Mouse (Mus musculus) megakaryocyte-erythroid progenitor cell, adult 5-6 weeks (primary cell): ENCODE results near the gene 5730596B20Rik. TPM values are rescaled to one million over a fixed set of nuclear protein-coding genes. Genes with fewer than 3 reads are reported as not detected.

Experiments
- ATAC-seq: replicated peaks from 2 replicates; pipeline ENCODE4 v1.8.0; 2016; ENCODE audit warnings: mild to moderate bottlenecking, inconsistent platforms; ENCODE audit not compliant: severe bottlenecking, poor library complexity, low FRiP score, low TSS enrichment
- total RNA-seq, 2 experiments: library from RNA; stranded (forward) in 1 of 2; stranded (reverse) in 1 of 2; fragments of 200-1000, 215-1000 nt in 1 of 2; fragments of >200 nt in 1 of 2; fragmentation: Nextera tagmentation in 1 of 2; gene quantifications; 2 replicates each; pipeline ENCODE4 v1.2.3; 2014 to 2017

5730596B20Rik gene
- total RNA-seq, 2 experiments from 2014 or later: not detected

DNA sequence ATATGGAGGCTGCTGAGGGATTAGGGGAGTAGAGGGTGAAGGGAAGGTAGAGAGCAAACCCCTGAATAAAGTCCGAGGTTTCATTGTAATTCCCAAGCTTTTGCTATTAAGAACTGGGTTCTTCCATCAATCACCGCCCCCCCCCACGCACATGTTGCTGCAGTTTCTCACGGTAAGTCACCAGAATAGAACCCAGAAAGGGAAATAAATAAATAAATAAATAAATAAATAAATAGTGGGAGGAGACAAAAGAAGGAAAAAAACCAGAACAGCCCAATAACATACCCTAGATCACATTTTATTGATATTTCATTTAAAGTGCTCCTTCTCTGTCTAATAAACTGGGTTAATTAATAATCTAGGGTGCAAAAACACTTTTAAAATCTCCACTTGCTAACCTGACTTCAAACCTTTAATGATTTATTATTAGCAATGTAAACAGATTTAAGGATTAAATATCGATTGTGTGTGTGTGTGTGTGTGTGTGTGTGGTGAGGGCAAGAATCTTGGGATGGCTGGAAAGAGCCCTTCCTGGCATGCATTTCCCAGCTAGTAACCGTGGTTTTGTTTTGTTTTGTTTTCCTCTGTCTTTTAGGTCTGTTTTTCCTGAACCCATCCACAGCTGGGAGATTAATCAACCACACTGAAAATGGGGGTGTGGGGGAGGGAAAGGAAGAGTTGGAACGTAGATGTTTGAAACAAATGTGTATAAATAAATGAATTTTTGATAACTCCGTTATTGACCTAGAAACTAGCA, 15.8 kb upstream of the 5730596B20Rik start:
- ATAC-seq: no peak

DNA sequence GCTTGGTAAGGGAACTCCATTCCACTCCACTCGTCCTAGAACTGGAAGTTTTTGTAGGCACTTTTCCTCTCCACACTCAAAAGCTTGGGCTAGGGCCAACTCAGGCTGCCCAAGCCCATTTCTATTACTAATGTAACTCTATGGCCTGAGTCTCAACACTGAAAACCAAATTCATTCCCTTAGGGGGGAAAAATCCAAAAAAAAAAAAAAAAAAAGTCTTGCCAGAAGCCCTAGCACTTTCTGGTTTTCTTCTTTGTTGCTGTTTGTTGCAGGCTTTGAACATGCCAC, 15.3 kb upstream of the 5730596B20Rik start:
- no peak for ATAC-seq

DNA sequence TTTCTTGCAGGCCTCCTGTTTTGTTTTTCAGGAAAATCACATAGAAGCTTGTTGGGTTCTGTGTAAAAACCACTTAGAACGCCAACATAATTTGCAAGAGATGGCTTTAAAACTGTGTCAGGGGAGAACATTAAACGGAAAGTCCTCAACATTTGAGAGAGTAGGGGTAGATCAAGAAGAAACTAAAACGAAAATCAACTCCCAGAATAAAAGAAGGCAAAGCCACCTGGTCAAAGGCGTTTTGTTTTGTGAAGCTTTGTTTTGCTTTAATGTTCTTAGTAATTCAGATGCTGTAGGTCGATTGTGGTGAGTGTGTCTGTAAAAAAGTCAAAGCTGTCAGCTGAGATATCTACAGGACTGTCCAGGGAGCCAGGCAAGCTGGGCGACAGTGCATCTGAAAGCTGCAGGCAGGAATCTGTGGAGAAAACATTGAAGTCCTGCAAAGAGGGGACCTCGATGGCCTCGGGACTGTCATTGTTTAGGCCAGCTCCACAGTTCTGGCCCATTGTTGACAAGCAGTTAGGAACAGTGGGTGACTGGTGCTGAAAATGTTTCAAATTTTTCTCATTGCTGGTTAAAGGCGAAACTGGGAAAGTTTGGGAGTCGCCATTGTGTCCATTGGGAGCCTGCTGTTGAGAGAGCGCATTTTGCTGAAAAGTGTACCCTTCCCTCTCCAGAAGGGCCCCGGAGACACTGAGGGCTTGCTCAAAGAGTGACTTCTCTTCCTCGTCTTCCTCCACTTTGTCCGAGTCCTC, 14.5 kb upstream of the 5730596B20Rik start:
- ATAC-seq: no peak

DNA sequence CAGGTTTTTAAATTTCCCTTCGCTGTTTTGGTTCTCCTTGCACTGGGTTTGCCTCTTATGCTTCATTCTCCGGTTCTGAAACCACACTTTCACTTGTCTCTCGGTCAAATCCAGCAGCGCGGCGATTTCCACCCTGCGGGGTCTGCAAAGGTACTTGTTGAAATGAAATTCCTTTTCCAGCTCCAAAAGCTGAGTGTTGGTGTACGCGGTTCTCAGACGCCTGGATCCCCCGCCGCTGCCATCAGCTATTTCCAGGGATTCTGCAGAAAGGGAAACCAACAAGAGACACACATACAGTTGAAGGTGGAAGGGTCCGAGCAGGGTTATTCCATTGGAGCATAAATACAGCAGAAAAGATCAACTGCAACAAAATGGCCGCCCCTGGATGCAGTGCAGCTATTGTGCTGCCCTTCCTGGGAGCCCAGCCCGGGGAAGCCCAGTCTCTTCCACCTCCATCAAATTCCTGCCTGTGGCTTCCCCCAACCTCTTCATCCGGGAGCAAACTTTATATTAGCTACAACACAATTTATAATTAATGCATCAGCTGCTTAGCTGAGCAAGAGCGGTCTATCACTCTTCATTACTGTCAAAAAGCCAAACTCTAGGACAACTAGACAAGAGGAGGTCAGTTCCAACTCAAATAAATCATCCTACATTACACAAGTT, 13.8 kb upstream of the 5730596B20Rik start:
- no peak for ATAC-seq

DNA sequence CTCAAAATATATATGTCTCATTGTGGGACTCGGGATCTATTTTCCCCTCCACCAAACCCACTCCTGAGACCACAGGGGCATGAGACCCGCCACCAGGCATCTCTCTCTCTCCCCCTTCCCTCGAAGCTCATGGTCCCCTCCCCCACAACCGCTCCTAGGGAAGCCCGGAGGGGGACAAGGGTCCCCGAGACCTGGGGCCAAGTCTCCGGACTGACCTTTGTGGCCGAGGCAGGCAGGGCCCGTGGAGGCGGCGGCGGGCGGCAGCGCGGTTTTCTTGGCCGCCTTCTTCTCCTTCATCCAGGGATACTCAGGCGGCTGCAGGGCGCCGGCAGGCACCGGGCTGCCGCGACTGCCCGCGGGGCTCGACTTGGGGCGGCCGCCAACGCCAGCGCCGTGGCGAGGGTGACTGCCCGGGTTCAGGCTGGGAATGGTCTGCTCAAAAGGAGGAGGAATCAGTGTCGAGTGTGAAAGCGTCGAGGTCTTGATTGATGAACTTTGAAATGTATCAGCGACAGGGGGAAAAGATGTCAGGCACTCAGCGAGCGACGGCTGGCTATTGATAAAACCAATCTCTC, 13.2 kb upstream of the 5730596B20Rik start:
- no peak; the same call in 1 of the 2 replicates for ATAC-seq

DNA sequence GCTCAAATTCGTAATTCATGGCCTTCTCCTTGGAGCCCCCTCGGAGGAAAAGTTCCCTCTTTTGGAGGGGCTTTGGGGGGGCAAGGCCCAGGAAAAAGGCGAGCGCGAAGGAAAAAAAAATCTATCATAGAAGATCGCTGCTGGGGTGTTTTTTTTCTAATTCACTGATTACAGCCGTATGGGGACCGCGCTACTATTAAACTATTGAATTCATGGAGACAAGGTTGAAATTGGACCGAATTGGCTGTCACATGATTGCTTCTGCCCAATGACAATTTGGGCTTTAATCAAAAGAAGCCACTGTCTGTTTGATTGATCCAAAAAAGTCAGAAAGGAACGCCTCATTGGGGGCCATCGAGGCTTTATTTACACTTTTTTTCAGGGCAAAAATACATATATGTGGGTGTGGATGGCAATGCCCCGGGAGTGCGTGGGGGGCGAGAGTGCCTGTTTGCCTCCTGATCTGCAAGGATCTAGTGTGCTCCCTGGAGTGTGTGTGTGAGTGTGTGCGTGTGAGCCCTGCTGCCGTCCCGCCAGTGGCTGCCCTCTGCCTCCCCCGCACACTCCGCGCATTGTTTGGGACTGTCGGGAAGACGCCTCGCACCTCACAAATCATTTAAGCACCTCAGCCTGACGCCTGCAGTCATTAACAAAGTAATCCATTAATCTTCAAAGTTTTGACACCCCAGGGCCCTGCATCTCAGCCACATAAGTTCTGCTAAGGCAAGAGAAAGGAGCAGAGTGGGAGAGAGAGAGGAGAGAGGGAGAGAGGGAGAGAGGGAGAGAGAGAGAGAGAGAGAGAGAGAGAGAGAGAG, 12.5 kb upstream of the 5730596B20Rik start, which contains the start of gene Hoxa2:
Gene Hoxa2, minus strand, starts transcription at position 206 of the 815 bp plus-strand sequence.
- ATAC-seq: no peak; the same call in 1 of the 2 replicates

DNA sequence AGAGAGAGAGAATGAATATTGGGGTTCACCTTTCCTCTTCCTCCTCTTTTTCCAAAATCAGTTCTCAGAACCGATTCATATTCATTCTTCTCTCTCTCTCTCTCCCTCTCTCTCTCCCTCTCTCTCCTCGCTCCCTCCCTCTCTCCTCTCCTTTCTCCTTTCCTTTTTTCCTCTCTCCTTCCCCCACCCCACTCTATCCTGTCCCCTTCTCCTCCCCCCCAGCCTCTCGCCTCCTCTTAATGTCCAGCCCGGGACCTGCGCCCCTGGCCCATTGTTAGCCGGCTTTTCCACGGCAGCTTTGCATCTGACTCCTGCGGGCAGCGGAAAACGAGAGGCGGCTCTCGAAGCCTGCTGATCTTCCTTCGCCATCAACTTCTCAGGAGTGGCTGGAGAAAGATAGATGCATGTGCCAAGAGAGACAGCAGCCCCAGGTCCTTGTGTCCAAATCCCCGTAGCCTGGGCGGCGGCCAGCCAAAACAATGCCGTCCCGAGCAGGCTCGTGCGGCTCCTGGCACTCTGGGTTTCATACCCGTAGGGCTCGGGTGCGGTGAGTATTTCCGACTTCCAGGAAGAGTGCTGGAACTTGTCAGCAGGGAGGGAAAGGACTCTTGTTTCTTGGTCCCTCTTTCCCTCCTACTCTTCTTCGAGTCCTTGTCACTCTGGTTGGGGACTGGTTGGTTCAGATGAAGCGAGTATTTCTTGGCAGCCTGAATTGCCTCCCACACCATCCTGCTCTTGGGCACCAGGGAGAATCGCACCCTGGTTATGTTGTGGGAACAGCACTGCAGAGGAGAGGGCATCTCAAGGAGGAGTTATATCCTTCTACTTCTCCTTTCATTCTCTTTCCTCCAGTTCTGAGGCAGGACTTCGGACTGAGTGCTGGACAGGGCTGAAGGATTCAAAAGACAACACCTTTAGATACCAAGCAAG, 11.6 kb upstream of the 5730596B20Rik start:
- ATAC-seq: no peak

DNA sequence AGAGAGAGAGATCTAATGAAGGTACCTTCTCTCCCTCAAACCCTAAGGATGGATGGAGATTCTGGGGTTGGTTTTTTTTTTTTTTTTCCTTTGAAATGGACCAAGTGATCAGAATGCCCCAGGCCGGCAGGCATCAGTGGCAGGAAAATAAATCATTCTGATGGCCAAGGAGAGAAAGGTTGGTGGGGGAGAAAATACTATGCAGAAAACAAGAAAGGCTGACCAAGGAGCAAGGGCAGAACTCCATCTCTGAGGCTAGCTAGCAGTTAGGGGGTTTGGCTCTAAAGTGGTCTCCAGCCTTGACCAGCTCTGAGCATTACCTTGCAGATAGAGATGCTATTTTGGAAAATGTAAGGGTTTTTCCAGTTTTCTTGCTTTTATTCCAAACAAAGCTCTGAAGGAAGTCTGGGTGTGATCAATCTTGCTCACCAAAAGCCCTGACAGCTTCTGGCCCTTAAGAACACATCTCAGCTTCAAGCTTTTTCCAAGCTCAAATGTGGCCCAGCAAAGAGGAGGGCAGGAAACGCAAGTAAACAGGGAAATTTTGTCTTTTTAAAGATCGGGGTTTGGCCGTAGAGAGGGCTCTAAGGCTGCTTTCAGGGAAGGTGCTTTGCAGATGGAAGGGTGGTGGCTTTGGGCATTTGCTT, 10.7 kb upstream of the 5730596B20Rik start:
- no peak for ATAC-seq

DNA sequence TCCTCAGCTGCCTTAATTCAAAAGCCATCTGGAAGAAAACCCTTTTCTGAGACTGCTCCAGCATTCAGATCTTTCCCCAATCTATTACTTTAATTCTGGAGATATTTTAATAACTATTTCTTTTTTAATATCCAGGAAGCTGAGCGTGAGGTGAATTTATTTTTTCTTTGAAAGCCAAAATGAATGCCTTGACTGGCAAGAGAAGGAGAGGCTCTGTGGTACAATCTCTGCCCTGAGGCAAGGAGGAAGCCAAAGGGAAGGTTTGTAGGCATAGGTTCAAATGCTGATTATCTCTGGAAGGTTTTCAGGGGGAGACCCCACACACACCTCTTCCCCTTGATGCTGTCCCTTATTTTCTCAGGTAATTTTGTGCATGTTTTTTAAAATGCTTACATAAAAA, 10.1 kb upstream of the 5730596B20Rik start:
- no peak for ATAC-seq

DNA sequence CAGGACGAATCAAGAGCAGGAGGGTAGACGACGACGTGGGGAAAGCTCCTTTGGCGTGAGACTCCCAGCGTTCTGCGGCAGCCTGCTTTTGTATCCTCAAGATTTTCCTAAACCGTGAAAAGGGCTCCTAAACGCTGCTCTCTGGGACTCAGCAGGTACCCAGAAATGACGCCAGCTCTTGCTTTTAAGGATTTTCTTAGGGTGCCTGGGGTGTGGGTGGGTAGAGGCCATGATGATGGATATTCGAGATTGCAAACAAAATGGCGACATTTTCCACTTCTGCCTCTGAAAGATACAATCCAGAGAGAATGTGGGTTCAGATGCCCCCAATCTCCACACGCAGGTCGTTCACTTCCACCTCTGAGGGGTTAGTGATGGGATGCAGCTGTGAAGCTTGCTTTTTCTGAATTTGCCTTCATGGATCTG, 9.5 kb upstream of the 5730596B20Rik start:
- no peak for ATAC-seq

DNA sequence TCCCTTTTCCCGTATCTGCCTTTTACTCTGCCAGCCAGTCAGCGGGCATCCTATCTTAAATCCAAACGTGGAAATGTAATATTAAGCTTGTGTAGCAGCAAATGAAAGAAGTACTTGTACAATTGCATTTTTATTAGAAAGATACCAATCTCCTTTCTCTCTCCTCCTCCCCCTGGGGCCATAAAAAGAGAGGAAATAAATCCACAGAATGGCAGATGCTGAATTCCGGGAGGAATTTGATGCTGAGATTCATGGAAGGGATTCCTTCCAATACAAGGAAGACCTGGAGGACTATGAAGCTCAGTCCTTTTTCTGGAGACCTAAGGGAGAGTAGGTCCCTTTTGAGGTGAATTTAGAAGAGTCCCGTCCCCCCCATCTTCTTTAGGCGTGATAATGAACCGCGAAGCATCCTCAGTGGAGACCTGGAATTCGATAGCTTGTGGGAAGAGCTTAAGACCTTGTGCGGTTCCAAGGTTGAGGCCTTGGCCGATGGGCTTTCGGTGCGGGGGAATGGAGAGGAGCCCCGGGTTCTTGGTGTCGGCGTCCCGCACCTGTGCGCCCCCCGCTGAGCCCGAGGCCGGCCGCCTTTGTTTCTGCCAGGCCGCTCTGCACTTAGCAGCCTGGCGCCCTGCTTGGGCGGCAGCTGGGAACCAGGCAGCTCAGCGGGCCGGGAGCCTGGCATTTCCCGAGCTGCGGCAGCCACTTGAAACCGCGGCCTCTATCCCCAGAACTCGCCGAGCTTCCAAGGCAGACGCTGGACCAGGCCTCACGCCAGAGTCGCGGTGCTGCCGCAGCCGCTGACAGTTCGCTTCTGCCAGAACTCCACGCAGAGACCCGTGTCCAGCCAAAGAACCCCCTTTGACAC, 8.9 kb upstream of the 5730596B20Rik start:
- ATAC-seq: no peak

DNA sequence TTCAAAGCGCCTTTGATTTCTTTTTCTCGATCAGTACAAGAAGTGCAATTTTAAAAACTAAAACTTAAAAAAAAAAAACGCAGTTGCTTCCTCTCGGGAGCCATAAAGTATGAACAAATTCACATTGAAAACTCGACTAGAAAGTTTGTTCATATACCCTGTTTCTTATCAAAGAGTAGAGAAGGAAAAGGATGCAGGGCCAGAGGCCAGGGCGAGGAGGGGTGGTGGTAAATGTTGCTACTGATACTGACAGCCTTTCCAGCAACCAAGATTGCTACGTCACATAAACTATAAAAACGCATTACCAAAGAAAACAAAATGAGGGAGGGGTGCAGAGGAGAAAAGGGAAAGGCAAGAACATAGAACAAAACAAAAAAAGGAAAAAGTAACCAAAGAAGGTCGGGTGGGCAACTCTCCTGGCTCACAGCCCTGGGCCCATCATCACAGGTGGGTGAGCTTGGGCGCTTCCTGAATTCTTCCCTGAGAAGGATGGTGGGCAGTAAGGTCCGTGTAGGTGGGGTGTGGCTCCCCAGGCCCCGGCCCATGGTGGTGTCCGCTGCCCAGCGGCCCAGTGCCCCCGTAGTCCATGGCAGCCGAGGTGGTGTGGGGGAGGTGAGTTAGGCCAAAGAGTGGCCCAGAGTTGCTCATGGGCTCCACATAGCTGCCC, 7.7 kb upstream of the 5730596B20Rik start:
- no peak for ATAC-seq

DNA sequence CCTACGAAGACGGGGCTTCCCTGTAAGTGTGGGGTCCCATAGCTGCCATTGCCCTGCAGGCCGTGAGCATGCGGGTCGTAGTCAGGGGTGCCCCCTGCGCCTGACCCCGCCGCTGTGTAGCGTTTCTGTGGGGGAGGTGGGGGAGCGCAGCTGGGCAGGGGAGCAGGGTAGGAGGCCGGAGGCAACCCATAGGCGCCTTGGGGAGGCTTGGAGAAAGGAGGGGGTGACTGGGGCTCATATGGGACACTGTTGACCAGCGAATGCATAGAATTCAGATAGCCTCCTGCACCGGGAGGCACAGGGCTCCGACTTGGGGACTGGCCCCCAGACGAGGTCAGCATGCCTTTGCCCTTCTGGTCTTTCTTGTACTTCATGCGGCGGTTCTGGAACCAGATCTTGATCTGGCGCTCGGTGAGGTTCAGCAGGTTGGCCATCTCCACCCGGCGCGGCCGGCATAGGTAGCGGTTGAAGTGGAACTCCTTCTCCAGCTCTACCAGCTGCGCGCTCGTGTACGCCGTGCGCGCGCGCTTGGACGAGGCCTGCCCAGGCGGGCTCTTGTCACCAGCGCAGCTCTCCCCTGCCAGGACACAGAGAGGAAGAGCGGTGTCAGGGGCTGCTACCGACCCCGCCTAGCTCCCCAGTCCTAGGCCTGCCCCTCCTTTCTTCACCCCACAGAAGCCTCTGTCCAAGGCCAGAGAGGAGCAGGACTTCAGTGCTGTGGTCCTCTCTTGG, 7.0 kb upstream of the 5730596B20Rik start:
- no peak for ATAC-seq

DNA sequence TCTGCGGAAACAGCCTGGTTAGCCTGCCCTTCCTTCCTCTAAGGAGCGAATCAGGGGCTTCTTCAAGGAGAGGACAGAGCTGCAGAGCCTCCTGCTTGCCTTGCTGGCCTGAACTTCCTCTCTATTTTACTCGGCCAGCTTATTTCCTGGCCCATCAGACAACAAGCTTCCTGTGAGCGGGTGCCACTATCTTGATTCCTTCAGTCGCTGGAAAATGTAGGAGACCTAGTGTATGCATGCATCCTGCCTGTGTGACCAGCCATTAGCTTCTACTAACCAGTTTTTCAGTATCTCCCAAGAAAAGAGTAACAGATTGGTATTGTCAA, 6.4 kb upstream of the 5730596B20Rik start:
- no peak for ATAC-seq

DNA sequence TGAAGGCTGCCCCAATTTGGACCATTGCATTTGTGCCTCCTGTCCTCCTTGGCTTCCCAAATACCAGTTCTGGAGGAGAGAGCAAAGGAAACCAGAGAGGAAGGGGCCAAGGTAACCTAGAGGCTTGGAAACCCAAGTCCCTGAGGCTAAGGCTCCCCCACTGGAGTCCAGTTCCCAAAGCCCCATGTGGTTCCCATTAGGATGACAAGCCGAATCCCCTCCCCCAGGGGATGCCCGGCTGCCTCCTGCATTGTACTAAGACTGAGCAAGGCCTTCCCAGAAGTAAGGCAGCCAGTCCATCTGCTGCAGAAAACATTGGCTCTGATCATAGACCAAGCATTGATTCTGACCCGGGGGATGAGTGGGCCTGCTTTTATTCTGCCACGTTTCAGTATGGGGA, 6.0 kb upstream of the 5730596B20Rik start:
- no peak for ATAC-seq

DNA sequence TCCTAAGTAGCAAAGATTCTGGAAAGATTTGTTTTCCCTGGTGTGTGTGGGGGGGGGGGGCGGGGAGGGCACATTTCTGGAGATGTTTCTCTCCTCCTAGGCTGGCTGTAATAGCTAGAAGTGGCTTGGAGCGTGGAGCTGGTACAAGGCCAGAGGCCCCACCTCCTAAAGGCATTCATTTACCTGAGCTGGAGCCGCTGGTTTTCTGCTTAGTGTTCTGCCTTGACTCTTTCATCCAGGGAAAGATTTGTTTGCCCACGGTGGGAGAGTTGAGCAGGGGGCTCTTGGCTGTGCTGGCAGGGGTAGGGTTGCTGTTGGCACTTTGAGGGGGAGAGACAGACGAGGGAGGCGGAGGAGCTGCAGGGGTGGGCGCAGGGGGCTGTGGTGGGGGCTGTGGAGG, 5.4 kb upstream of the 5730596B20Rik start:
- ATAC-seq: no peak
